Mouse (Mus musculus) ovary, postnatal 10 days (tissue): ENCODE results near the gene Hbb-bs.
"Not testable (repeated sequence)": the region's sequence is repeated elsewhere in the genome, so short reads cannot be mapped to it uniquely, and the experiment has no call there.

Experiments used
- DNase-seq: peaks from one replicate; pipeline ENCODE4 v3.0.0; 2022; ENCODE audit warnings: low spot score

Hbb-bs gene

DNA sequence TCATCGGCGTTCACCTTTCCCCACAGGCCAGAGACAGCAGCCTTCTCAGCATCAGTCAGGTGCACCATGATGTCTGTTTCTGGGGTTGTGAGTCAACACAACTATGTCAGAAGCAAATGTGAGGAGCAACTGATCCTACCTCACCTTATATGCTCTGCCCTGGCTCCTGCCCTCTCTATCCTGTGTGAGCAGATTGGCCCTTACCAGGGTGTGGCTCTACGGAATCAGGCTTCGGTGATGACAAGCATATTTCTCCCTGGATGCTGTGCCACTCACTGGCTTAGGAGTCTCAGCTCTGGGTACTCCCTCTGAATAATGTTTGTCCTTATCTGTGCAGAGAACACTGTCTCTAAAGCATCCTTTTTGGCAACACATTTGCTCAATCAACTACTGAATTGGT is at the start of gene Hbb-bs:
Gene Hbb-bs (minus strand): TSS at position 289 of the 400 bp plus-strand sequence.
- DNase-seq, result no peak

GRCm38 (mm10) chr7:103877093-103877492 is 49.2 kb upstream of the Hbb-bs start:
- DNase-seq, result no peak

DNA sequence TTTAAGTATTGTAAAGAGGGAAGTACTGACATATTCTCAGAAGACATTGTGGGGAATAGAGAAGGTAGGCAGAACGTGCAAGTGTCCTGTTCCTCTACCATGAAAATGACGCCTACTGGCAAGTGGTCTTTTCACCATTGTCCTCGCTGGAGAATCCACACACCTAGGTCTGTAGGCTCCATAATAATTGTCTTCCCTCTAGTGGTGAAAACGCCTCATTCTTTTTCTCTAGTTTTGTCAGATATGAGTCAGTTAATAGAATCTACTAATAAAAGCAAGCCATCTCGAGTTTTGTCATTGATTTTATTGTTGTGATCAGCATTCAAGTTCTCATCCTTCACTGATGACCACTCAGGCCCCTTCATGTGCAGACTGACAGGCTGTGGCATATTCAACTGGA is 46.6 kb upstream of the Hbb-bs start:
- no peak for DNase-seq

DNA sequence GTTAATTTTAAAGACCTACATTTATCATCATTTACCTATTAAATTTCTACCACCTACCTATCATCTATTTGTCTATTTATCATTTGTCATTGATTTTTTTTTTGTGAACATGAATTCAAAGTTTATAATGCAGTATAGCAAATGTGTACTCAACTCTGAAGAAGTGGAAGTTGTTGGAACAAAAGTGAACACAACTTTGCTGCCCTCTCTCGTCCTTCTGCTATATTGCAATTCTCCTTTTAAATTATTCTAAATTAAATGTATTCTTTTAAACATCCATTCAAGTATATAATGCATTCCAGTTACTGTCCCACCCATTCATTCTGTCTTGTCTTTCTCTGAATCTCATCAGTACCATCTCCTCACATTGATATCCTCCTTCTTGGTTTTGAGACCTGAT is 45.2 kb upstream of the Hbb-bs start:
- DNase-seq, result no peak

DNA sequence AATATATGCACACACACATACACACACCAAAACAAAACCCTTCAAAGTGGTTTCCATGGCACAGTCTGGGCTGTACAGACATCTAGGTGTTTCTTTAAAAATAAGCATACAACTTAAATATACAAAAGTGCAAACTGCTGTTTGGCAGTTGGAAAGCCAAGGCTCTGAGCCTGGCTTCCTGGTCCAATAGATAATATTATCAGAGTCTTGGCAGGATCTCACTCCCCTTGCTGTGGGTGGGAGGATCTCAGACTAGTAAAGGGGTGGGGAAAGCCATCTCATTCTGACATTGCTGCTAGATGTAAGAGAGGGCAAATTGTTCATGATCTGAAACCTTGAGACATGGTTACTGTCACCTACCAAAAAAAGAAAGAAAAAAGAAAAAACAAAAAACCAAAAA is 42.8 kb upstream of the Hbb-bs start:
- no peak for DNase-seq

GRCm38 (mm10) chr7:103865716-103866115 is 37.8 kb upstream of the Hbb-bs start:
- DNase-seq, result no peak

DNA sequence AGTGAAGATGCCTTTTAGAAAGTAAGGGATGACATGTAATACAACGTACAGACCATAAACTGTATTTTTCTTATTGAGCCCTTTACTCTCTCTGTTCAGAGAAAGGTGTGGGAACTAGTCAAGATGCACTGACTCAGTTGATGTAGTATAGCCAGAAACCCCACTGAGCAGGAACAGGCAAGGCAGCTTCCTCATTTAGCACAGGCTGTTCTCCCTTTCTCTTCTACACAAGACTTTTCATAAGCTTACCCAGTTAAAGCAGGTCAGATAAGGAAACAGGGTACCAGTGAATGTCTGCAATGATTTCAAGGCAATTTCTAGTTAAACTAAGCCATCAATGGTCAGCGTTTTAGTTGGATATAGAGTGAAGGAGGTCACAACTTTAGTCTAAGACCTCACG is 33.6 kb upstream of the Hbb-bs start:
- no peak for DNase-seq

- no peak for DNase-seq
These were observed 33.0 kb upstream of the Hbb-bs start for GRCm38 (mm10) chr7:103860855-103861254.

- no peak for DNase-seq
These were observed 31.2 kb upstream of the Hbb-bs start for GRCm38 (mm10) chr7:103859076-103859475.

GRCm38 (mm10) chr7:103854669-103855068 is 26.8 kb upstream of the Hbb-bs start:
- no peak for DNase-seq

GRCm38 (mm10) chr7:103853090-103853489 is 25.2 kb upstream of the Hbb-bs start, which contains the start of gene Hbb-y:
TSS of gene Hbb-y (minus strand) at chr7:103853216.
- DNase-seq, result no peak

DNA sequence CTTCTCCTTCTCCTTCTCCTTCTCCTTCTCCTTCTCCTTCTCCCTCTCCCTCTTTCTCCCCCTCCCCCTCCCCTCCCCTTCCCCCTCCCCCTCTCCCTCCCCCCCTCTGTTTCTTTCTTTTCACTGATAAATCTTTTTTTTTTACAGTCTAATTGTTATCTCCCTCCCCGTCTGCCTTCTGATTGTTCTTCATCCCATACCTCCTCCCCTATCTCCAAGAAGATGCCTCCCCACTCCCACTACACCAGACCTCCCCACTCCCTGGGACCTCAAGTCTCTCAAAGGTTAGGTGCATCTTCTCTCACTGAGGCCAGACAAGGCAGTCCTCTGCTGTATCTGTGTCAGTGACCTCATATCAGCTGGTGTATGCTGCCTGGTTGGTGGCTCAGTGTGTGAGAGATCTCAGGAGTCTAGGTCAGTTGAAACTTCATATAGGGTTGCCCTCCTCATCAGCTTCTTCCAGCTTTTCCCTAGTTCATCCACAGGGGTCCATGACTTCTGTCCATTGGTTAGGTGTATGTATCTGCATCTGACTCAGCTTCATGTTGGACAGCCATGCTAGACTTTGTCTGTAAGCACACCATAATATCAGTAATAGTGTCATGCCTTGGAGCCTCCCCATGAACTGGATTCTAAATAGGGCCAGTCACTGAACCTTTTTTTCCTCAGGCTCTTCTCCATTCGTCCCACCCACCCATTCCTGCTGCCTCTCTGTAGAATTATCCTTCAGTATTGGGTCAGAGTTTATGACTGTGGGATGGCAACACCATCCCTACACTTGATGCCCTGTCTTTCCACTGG is 16.8 kb upstream of the Hbb-bs start:
- no peak for DNase-seq

DNA sequence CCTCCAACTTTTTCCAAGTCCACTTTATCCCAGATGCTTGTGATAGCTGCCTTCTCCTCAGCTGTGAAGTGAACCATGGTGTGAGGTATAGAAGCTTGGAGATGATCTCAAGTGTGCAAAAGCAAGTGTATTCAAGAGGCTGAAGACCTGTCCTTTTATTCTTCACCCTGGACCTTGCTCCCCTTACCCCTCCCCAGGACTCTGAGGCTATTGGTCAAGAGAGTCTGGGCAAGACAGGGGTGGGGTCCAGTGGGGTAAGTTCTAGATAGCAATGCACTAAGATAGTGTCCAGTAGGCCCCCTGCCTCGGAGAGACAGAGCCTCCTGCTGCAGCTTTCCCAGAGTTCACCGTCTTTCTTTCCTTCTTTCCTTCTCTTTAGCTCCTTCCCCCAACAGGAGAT is 15.1 kb upstream of the Hbb-bs start, which contains the start of gene Hbb-bh1:
Gene Hbb-bh1 (minus strand): TSS at position 131 of the 400 bp plus-strand sequence.
- DNase-seq, result no peak

DNA sequence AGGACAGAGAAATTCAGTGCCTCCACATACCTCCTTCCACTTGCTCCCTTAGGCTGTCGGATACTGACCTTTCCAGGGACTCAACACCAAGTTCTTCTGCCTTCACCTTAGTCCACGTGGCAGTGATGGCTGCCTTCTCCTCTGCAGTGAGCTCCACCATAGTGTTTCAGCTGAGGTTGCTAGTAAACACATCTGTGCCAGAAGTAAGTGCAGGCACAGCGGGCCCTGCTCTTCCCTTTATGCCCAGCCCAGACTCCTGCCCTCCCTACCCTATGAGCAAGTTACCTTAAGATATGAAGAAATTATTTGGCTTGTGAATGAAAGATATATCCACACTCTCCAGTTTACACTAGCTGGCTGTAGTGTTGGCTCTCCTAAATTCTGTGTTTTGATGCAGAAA is 12.4 kb upstream of the Hbb-bs start, which contains the start of gene Hbb-bh2:
Gene Hbb-bh2 (minus strand): TSS at position 253 of the 400 bp plus-strand sequence.
- no peak for DNase-seq

GRCm38 (mm10) chr7:103827139-103827538 is 757 bp downstream of the Hbb-bs start:
- not testable (repeated sequence) for DNase-seq

DNA sequence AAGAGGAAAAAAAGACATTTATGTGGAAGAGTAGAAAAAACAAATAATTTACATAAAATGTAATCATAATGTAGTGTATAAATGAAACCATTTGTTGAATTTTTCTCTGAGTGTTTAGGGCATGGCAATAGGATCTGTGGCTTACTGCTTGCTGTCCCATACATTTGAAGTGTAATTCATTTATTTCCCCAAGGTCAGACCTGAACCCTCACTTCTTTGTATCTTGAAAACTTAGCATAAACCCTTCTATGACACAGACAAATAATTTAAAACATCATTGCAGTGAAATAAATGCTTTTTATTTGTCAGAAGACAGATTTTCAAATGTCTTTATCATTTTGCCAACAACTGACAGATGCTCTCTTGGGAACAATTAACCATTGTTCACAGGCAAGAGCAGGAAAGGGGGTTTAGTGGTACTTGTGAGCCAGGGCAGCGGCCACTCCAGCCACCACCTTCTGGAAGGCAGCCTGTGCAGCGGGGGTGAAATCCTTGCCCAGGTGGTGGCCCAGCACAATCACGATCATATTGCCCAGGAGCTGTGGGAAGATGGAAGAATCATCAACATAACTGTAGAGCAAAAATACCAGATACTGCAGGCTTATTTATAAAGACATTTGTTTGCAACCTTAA is 1.5 kb downstream of the Hbb-bs start:
- no peak for DNase-seq

DNA sequence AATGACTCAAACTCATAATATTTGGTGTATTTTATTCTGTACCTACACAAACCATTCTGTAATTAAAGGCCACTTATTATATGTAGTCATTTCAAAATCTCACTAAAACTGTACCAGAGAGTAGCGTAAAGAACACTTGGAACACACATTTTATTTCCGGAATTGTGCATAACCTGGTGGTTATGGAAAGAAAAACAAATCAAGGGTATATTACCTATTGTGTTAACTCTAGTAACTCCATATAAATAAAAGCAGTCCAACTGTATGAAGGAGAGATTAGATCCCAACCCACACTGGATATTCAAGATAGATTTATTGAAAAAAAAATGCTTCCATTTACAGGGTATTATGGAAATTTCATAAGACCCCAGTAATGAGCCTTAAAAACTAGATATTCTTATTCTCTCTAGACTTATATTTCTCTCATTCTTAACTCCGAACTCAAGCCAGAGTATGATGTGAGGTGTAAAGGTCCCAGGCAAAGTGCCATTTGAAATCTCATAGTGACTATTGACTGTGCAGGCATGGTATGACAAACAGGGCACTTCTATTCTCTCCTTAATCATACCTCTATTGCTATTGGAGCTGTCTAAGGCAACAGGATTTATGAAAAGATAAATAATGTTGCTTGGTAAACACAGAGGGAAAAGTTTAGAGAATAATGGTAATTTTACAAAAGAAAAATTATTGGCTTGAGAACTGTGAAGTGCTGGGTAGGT is 2.2 kb downstream of the Hbb-bs start:
- no peak for DNase-seq

- no peak for DNase-seq
These were observed 3.3 kb downstream of the Hbb-bs start for GRCm38 (mm10) chr7:103824597-103824996.

GRCm38 (mm10) chr7:103815085-103815484 is 12.8 kb downstream of the Hbb-bs start:
- DNase-seq, result not testable (repeated sequence)

DNA sequence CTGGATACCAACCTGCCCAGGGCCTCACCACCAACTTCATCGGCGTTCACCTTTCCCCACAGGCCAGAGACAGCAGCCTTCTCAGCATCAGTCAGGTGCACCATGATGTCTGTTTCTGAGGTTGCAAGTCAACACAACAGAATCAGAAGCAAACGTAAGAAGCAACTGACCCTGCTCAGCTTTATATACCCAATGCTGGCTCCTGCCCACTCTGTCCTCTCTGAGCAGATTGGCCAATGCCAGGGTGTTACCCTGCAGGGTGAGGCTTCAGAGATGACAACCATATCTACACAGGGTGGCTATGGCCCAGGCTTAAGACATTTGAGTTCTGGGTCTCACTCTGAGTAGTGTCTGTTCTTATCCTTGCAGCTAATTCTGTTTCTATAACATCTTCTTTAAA is 14.1 kb downstream of the Hbb-bs start, which contains the start of gene Hbb-bt:
Gene Hbb-bt (minus strand): TSS at position 231 of the 400 bp plus-strand sequence.
- no peak for DNase-seq

GRCm38 (mm10) chr7:103813152-103813551 is 14.7 kb downstream of the Hbb-bs start:
- DNase-seq, result not testable (repeated sequence)

- DNase-seq, result no peak
These were observed 15.7 kb downstream of the Hbb-bs start for GRCm38 (mm10) chr7:103812174-103812573.
